Mouse (Mus musculus) yolk sac, embryonic 10.5 days (tissue): ENCODE measurements around the gene Meis3.
A peak's percentile ranks its signal among the peaks of the same experiment; 100 is the strongest.

ENCODE experiments used
- DNase-seq: peaks from one replicate; pipeline ENCODE4 v3.0.0-alpha.2; 2017; ENCODE audit warnings: low spot score

Meis3 gene

GRCm38 (mm10) chr7:16174597-16175541 is at the start of gene Meis3:
Gene Meis3, plus strand, starts transcription at chr7:16175090.
- DNase-seq = peak; percentile 80

- no peak for DNase-seq
Measured at GRCm38 (mm10) chr7:16125829-16126228, 49.1 kb upstream of the Meis3 start.

GRCm38 (mm10) chr7:16128344-16128743 is 46.5 kb upstream of the Meis3 start:
- no peak for DNase-seq

GRCm38 (mm10) chr7:16128899-16129298 is 46.0 kb upstream of the Meis3 start:
- DNase-seq = no peak

GRCm38 (mm10) chr7:16129421-16129845 is 45.5 kb upstream of the Meis3 start, which contains the start of gene Slc8a2:
Gene Slc8a2, plus strand, starts transcription at chr7:16129826.
- DNase-seq = peak; percentile 73

- DNase-seq = peak; percentile 75
Measured at GRCm38 (mm10) chr7:16129846-16130691, 44.8 kb upstream of the Meis3 start.

GRCm38 (mm10) chr7:16130956-16131634 is 43.8 kb upstream of the Meis3 start:
- DNase-seq = no peak

- DNase-seq = no peak
Measured at GRCm38 (mm10) chr7:16132161-16132581, 42.7 kb upstream of the Meis3 start.

GRCm38 (mm10) chr7:16132926-16133325 is 42.0 kb upstream of the Meis3 start:
- DNase-seq = no peak

- no peak for DNase-seq
Measured at GRCm38 (mm10) chr7:16133691-16134090, 41.2 kb upstream of the Meis3 start.

- no peak for DNase-seq
Measured at GRCm38 (mm10) chr7:16134951-16135392, 39.9 kb upstream of the Meis3 start.

GRCm38 (mm10) chr7:16146489-16147410 is 28.1 kb upstream of the Meis3 start:
- DNase-seq = no peak

- DNase-seq = peak; percentile 36
Measured at GRCm38 (mm10) chr7:16147643-16148042, 27.2 kb upstream of the Meis3 start.

- DNase-seq = no peak
Measured at GRCm38 (mm10) chr7:16149241-16149640, 25.6 kb upstream of the Meis3 start.

GRCm38 (mm10) chr7:16150191-16151145 is 24.4 kb upstream of the Meis3 start:
- DNase-seq = no peak

GRCm38 (mm10) chr7:16153522-16153921 is 21.4 kb upstream of the Meis3 start:
- peak; percentile 10 for DNase-seq

GRCm38 (mm10) chr7:16155132-16155872 is 19.6 kb upstream of the Meis3 start:
- no peak for DNase-seq

- DNase-seq = no peak
Measured at GRCm38 (mm10) chr7:16156105-16156714, 18.7 kb upstream of the Meis3 start.
